Mouse (Mus musculus): ENCODE data around the gene Mrpl47.

GRCm38 (mm10) chr3:32754384-32754915 lies 17.0 kb upstream of the Mrpl47 start:
- no peak for TF ChIP-seq CTCF (IDR thresholded peaks at IDR 0.05; ENCODE audit: borderline replicate concordance, control insufficient read depth, extremely low read depth, insufficient read depth, low read length, poor library complexity)
- TF ChIP-seq POLR2A (IDR thresholded peaks at IDR 0.05; ENCODE audit: control insufficient read depth, extremely low read depth, insufficient read depth, low read length, poor library complexity): no peak
